Mouse (Mus musculus) heart, adult 9 months (tissue): Measurements from ENCODE around the gene Hoxc11.

Experiments used
- DNase-seq, 2 experiments: peaks; one replicate each; pipeline ENCODE4 v3.0.0; 2022; ENCODE audit warnings: low spot score in 2 of 2

Hoxc11 gene

DNA sequence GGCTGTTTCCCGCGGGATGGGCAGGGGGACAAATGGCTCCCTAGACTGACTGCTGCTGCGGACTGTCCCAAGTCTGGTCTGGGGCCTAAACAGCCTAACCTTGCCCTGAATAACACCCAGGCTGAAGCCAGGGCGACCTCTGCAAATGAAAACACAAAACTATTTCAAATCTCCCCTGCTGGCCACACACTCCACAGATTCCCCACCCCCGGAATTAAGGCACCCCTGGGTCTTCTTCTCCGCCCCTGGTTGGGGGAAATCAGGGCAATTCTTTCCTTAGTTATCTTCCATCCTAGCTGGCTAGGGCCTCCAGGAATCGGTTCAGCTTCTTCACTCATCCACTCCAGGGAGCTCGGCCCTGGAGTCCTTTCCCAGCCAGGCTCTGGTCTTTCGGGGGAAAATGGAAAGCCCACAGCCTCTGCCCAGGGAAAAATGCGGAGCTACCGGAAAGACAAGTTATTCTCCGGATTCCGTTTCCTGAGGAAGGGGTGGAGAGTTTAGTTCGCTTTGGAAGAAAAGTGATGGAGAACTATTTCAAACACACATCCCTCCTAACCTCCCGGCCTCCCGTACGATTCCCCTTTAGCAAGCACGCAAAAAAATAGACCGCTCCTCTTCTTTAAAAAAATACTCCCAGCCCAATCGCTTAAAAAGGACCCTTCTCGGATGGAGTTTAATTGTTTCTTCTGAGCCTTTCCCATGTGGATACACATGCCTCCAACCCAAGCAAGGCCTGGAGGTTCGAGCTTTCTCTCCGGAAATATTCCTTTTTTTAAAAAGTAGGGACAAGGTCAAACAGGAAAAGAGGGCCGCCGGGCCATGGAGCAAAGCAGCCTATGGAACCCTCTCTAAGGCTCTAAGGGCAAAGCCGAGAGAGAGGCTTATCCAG, 11.0 kb downstream of the Hoxc11 start:
- DNase-seq, result no peak

DNA sequence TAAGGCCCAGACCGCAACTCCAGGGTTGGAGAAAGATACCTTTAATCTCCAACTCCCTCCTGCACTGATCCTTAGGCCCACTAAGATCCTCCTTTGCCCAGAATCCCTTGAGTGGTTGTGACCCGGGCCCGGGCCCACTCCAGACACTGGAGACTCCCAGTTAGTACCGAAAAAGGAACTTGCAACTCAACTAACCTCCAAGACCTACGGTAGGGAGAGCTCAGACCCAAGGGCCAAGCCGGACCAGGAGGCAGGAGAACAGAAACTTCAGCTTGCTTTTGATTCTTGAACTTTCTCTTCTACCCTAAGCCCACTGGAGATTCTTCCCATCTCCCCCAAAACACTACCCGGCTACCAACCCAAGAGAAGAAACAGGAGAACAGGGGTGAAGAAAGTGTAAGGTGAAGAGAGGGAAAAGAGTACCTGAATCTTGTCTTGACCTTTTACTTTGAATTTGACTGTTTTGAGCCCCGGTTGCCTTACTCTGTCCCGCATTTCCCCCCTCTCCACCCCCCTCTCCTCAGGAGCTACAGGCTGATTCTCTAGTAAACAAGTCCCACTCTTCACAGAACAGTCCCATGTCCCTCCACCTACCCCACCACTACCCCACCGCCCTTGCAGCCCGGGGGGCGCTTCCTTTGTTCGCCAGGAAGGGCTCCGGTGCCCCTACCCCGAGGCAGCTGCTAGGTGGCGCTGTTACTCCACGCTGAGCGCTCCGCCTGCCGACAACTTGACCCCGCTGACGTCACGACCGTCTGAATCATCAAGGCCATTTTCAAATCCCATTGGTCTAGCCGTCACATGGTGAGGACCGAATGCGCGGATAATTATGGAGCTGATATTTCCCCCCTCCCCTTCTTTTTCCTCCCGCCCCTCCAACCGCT, 11.9 kb downstream of the Hoxc11 start:
- DNase-seq, result peak in 1 of 2 experiments; percentile 23

DNA sequence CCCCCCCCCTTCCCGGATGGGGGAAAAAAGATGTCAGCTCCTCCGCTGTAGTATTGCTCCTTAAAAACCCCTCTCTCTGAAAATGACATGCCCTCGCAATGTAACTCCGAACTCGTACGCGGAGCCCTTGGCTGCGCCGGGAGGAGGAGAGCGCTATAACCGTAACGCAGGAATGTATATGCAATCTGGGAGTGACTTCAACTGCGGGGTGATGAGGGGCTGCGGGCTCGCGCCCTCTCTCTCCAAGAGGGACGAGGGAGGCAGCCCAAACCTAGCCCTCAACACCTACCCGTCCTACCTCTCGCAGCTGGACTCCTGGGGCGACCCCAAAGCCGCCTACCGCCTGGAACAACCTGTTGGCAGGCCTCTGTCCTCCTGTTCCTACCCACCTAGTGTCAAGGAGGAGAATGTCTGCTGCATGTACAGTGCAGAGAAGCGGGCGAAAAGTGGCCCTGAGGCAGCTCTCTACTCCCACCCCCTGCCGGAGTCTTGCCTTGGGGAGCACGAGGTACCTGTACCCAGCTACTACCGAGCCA, 12.6 kb downstream of the Hoxc11 start, which contains the start of gene Hoxc10:
TSS of gene Hoxc10 (plus strand) at position 21 of the 536 bp plus-strand sequence.
- no peak for DNase-seq

DNA sequence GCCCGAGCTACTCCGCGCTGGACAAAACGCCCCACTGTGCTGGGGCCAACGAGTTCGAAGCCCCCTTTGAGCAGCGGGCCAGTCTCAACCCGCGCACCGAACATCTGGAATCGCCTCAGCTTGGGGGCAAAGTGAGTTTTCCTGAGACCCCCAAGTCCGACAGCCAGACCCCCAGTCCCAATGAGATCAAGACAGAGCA, 13.0 kb downstream of the Hoxc11 start, which contains the start of gene Hoxc5:
TSS of gene Hoxc5 (plus strand) at position 132 of the 199 bp plus-strand sequence.
- no peak for DNase-seq

DNA sequence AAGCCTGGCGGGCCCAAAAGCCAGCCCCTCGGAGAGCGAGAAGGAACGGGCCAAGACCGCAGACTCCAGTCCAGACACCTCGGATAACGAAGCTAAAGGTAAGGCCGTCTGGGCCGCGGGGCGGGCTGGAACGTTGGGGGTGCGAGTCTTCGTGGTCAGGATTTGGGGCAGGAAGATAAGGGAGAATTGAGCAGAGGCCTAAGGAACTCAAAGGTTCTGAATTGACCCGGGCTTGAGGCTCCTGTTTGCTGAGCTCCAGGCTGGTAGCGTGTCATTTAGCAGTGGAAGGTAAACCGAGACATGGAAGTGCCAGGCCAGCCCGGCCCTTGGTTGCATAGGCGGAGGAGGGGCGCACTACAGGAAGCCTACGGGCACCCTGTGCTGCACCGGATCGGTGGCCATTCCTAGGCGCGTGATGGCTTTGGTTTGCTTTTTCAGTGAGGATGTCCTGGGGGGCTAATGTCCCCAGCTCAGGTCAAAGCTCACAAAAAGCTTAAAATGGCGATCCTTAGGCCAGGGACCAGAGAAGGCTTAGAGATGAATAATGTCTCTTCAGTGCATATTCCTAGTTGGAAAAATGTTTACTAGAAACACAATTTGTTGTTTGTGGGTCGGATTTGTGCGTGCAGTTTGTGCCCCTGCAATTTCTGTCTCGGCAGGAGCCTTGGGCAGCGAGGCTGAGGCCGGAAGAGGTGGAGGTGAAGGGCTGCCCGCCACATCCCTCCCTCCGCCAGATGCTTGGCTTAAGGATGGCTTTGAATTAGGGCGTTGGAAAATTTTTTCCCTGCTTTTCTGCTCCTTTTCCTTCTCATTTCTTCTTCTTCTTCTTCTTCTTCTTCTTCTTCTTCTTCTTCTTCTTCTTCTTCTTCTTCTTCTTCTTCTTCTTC, 13.5 kb downstream of the Hoxc11 start:
- DNase-seq, result no peak

DNA sequence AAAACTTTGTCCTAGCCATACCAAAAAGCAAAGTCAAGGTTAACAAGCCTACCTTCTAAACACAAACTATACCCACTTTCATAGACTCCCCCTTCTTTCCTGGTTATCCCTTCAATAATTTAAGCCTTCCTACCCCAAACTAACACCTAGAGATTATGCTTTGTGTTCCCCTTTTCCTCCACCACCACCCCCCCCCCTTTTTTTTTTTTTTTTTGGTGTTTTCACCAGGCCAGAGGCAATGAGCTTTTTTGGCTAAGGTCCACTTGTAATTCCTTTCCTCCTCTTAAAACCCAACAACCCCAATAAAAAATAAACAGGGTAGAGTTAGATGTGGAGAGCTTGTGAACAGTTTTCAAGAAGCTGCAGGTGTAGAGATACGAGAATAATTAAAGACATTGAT, 15.1 kb downstream of the Hoxc11 start:
- DNase-seq, result no peak

DNA sequence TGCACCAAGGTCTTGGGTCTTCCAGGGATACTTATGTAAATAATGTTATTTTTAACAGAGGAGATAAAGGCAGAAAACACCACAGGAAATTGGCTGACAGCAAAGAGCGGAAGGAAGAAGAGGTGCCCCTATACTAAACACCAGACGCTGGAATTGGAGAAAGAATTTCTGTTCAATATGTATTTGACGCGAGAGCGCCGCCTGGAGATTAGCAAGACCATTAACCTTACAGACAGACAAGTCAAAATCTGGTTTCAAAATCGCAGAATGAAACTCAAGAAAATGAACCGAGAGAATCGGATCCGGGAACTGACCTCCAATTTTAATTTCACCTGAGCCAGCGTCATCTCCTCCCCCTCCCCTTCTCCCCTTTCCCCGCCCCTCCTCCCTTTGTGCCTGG, 16.5 kb downstream of the Hoxc11 start:
- DNase-seq, result no peak

DNA sequence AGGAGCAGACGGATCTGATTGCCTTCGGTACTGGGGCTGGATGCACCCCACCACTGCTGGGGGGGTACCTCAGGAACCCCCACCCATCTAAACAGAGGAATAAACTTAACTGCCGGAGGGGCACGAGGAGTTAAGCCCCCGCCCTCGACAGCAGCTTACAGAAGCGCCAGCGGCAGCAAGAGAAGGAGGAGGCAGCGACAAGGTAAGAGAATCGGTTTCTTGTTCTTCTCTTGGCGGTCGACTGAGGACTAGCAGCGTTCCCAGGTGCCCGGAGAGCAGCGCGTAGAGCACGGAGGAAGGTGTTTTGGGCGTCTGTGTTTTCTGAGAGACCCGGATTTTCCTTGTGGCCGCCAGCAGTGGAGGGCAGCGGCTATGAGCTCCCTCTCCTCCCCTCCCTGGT, 18.0 kb downstream of the Hoxc11 start:
- no peak for DNase-seq

DNA sequence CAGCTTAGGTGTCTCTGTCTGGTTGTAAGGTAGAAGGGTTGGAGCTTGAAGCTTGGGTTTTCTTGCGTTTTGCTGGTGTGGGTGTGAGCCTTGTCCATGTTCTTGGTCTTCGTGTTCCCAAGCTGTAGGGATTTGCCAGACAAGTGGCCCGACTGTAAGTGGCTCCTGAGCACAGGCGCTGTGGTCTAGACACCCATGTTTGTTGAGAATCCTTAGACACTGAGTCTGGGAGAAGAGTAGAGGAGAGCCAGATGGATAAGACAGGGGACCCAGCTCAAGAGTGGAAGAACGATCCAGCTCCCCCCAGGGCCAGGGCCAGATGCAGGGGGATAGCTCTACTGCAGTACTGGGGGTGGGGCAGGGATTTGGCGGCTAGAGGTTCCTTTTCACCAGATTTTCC, 18.5 kb downstream of the Hoxc11 start:
- no peak for DNase-seq

DNA sequence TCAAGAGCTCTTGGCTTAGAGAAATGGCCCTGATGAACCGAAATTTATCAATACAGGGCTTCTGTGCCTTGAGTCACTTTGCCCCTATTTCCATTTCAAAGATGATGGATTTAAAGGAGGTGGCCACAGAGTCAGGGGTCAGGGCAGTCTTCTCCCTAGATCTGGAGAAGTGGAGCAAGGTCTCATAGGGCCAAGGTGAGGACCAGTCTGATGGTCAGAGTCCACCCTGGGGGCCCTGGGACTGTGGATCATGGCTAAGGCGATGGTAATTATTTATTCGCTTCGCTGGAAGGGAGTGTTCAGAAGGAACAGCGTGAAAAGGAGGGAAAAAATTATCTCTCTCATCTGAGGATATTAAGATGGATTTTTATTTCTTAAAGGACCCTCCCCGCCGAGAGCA, 20.8 kb downstream of the Hoxc11 start:
- no peak for DNase-seq

DNA sequence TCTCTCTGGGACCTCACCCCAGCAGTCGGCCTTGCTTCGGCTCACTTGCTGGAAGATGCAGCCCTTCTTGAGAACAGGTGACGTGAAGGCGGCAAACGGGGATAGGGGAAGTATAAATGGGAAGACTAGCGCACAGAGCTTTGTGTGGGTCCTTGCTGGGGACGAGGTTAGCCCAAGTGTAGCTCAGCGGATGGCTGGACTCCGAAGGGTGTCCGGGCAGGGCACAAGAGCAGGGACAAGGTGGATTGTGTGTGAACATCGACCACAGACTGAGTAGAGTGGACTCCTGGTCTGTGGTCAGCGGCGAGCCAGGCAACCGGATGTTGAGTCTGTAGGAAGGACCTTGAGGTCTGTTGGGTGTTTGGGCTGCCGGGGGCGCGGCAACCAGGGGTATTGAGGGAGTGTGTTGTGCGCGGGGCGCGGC, 21.5 kb downstream of the Hoxc11 start:
- no peak for DNase-seq

DNA sequence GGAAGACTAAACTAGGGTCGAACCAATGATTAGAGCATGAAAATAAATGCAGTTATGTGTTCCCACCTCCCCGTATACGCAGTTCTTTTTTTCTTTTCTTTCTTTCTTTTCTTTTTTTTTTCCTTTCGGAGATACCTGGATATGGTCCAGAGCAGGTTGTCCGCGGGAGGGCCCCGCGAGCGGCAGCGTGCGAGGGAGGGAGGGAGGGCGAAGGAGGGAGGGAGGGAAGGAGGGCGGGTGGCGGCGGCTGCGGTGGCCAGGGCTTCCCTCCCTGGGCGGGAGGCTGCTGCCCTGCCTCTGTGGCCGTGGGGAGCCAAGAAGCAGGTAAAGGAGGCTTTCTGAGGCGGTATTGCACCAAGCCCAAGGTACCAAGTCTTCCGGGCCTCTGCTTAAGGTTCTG, 21.9 kb downstream of the Hoxc11 start, which contains the start of gene Hoxc9:
TSS of gene Hoxc9 (plus strand) at position 269 of the 400 bp plus-strand sequence.
- no peak for DNase-seq

DNA sequence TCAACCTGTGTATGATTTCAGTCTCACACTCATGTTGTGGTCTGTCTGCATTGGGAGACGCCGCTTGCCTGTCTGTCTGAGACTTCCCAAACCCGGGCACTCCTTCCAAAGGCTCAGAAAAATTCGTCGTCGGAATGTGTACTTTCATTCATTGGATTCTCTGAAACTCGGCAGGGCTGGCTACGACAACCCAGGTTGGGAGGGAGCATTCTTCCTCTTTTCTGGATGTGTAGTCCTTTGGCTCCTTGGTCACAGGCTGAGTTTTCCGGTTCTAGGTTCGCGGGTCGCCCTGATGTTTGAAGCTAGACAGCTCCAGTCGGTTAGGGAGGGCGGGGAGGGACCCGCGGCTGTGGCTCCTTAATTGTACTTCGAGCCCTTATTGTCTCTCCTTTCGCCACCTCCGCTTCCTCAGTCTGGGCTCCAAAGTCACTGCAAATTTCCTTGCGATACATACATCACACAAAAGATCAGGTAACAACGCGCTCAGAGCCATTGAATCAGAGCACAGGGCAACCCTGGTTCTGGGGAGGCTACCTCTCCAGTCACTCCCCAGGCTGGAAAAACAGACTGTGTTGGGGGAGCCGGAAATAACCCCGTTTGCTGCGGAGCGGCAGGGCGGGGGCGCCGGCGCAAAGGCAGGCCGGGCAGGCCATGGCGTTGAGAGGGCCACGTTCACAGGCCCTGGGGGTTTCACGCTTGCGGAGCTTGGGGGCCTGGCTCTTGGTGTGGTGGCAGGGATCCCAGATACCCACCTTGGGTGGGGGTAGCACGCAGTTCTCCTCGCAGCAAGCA, 22.6 kb downstream of the Hoxc11 start:
- no peak for DNase-seq

DNA sequence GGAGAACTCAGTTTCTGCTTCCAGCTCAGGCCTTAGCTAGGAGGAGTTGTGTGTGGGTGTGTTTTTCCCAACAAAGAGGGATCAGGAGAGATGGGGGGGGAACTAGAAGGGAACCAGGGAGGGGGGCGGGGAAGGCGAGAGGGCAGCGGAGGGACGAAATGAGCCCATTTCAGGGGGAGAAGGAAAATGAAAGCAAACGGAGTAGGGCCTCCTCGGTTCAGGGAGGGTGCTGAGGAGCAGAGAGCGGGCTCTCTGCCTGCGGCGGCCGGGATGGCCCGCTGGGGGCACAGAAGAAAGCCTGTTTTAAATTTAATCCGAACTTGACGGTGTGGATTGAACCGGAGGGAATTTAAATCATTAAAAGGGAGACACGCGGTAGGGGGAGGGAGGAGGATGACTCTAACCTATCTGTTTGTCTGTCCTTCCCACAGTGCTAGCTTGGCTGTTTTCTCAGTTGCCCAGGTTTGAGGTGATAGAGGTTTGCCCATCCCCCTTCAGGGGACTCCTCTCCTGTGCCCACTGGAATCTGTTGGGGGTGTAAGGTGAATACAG, 23.3 kb downstream of the Hoxc11 start:
- DNase-seq, result no peak

DNA sequence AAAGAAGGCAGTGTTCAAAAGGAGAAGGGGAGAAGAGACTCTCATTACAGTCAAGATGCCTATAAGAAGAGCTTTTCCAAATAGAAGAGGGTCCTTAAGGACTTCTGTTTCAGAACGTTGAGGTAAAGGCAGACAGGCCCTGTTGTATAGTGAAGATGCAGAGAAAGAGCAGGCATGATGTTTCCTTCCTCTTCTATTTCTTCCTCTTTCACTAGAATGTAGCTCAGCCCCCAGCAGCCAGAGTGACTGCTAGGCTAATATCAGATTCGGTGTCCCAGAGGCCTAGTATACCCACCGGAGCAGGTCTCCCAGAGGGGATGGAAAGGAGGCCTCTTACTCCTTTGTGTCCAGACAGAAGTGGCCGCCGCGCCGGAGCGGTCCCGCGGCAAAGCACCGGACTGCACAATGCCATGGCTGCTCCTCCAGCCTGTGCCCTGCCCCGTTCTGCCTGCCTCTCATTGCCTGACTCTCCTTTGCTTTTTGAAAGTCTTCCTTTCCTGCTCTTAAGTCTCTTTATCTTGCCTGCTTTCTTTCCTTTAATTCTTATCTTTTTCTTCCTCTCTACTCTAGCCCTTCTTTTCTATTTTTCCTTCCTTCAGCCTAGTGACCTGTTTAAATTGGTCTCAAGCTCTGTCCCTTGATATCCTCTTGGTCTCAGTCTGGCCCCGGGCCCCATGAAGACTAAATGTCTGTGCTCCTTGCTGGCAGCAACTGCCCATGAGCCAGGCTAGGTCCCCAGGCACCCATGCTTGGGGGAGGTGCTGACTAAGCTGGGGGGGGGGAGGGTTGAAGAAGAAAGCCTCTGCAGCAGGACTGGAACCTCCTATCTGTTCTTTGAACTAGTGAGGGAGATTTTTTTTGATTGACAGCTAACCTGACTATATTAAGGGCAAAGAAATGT, 24.6 kb downstream of the Hoxc11 start:
- no peak for DNase-seq

DNA sequence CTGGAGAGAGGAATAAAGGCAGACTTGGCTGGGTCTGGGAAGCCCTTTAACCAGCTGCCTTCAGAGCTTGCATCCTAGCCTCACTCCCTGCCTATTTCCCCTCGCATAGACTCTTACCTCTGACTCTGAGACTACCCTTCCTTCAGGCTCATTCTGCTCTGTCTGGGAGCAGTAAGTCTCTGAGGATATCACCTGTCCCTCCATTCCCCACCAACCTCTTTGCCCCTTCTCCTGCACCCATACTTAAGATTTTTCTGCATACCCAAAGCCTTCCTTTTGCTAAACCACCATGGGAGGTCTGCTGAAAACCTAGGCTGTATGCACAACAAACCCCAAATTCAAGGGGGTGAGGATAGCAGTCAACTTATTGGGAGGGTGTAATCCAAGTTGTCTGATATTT, 25.7 kb downstream of the Hoxc11 start:
- no peak for DNase-seq

DNA sequence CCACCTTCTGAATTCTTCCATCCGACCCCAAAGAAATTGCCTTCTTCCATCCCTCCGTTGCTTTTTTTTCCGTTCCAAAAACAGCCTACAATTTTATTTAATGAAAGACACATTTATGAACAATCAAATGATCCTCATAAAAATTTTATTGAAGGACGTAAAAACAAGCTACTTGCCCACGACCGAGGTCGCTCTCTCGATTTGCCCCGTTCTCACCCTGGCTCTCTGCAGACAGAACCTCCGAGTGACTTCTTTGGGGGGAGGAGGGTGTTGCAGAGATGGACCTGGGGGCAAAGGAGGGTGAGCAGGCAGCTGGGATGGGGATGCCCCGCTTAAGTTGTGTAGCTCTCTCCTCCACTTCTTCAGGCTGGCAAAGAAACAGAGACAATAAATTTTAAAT, 26.1 kb downstream of the Hoxc11 start:
- DNase-seq, result no peak

DNA sequence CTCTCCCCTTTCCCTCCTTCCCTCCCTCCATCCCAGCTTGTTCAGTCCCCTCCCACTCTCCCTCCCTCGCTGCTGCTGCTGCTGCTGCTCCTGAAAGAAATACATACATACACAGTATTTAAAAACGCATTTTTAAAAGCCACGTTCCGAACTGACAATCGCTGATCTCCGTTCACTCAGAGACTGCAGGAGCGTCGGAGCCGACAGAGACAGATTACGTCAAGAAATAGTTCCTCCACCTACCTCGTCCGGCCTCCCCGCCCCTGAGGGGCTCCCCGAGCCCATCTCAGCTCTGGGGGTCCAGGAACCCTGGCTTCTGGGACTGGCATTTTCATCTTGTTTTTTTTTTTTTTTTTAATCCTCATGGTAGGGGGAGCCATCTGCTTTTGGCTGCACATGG, 26.7 kb downstream of the Hoxc11 start:
- DNase-seq, result no peak
